Mouse (Mus musculus) small intestine, adult 2 months (tissue): ENCODE measurements at regions not wholly inside any gene's neighbourhood (a gene's known extent, or its start where the extent isn't known, plus 50 kb on each side); places are given as distances from the start of the nearest gene placed in this dataset.

Experiments
- H3K27ac ChIP-seq: fragments of 200-500 bp; 2 replicates; pipeline ENCODE4 v1.5.1; 2012; ENCODE audit warnings: low read depth, low read length, control low read depth, inconsistent platforms; ENCODE audit not compliant: insufficient read depth
- H3K27me3 ChIP-seq: fragments of 200-500 bp; 2 replicates; pipeline ENCODE4 v1.6.1; 2012; ENCODE audit warnings: mild to moderate bottlenecking, moderate library complexity, low read length, inconsistent platforms; ENCODE audit not compliant: control insufficient read depth, insufficient read depth
- H3K36me3 ChIP-seq: fragments of 200-500 bp; 2 replicates; pipeline ENCODE4 v1.6.1; 2012; ENCODE audit warnings: mild to moderate bottlenecking, low read length, control low read depth, inconsistent platforms; ENCODE audit not compliant: control insufficient read depth, insufficient read depth
- H3K4me1 ChIP-seq: fragments of 200-500 bp; 2 replicates; pipeline ENCODE4 v1.6.1; 2012; ENCODE audit warnings: low read length, inconsistent platforms, mixed read lengths; ENCODE audit not compliant: control insufficient read depth, insufficient read depth, insufficient read length
- H3K4me3 ChIP-seq: fragments of 200-500 bp; 2 replicates; pipeline ENCODE4 v1.5.1; 2012; ENCODE audit warnings: low read depth, mild to moderate bottlenecking, control low read depth, inconsistent platforms, low read length, moderate library complexity
- CTCF ChIP-seq: fragments of 200-500 bp; IDR thresholded peaks from 2 replicates; pipeline ENCODE4 v1.5.1; 2012; ENCODE audit warnings: low read depth, mild to moderate bottlenecking, control low read depth, inconsistent platforms, low read length, moderate library complexity, mixed read lengths; ENCODE audit not compliant: insufficient replicate concordance, insufficient read length; ENCODE audit errors: extremely low read depth
- POLR2A ChIP-seq: fragments of 200-500 bp; IDR thresholded peaks from 2 replicates; pipeline ENCODE4 v1.6.1; 2012; ENCODE audit warnings: low read depth, mild to moderate bottlenecking, control low read depth, inconsistent platforms, low read length, moderate library complexity
- WGBS: fragments of 180-500 bp; shearing (Covaris S2); methylation state at CpG from one replicate; pipeline ENCODE4 v1.1.7; 2018; 5-methylcytosine and 5-hydroxymethylcytosine counted together

GRCm38 (mm10) chr5:41087773-41088172, 620.2 kb downstream of the Rab28 start:
- Histone ChIP-seq H3K36me3 (no peaks in the 10 kb centered on the region), H3K27me3 (no peaks in the 10 kb centered on the region), H3K4me3 (no peak overlapping the region), H3K4me1 (no peaks in the 10 kb centered on the region), H3K27ac (no peak overlapping the region)
- 24% methylated on average over 5 of the region's 5 CpGs for WGBS
- no peak for TF ChIP-seq POLR2A
- no peak for TF ChIP-seq CTCF

- TF ChIP-seq POLR2A (no peak), CTCF (no peak)
- no peaks in the 10 kb centered on the region for H3K4me1 ChIP-seq
- H3K4me3 ChIP-seq = no peak overlapping the region
- H3K27ac ChIP-seq = no peak overlapping the region
- 73% methylated on average over 2 of the region's 2 CpGs for WGBS
- H3K36me3 ChIP-seq = no peaks in the 10 kb centered on the region
- no peaks in the 10 kb centered on the region for H3K27me3 ChIP-seq
Measured at GRCm38 (mm10) chr5:41076412-41076811, 631.5 kb downstream of the Rab28 start.

- H3K36me3 ChIP-seq = no peaks in the 10 kb centered on the region
- H3K27ac ChIP-seq = no peak overlapping the region
- no peak for TF ChIP-seq CTCF
- TF ChIP-seq POLR2A = no peak
- H3K4me3 ChIP-seq = no peak overlapping the region
- H3K4me1 ChIP-seq = no peaks in the 10 kb centered on the region
- 83% methylated on average over 9 of the region's 9 CpGs for WGBS
- H3K27me3 ChIP-seq = no peaks in the 10 kb centered on the region
Measured at GRCm38 (mm10) chr5:41061646-41062045, 646.3 kb downstream of the Rab28 start.

GRCm38 (mm10) chr5:41061222-41061621, 646.7 kb downstream of the Rab28 start:
- Histone ChIP-seq H3K4me3 (no peak overlapping the region), H3K4me1 (no peaks in the 10 kb centered on the region), H3K27ac (no peak overlapping the region), H3K36me3 (no peaks in the 10 kb centered on the region), H3K27me3 (no peaks in the 10 kb centered on the region)
- 44% methylated on average over 3 of the region's 3 CpGs for WGBS
- TF ChIP-seq CTCF (no peak), POLR2A (no peak)

- Histone ChIP-seq H3K27ac (no peak overlapping the region), H3K27me3 (no peaks in the 10 kb centered on the region), H3K4me1 (no peaks in the 10 kb centered on the region), H3K36me3 (no peaks in the 10 kb centered on the region), H3K4me3 (no peak overlapping the region)
- WGBS = 86% methylated on average over 3 of the region's 3 CpGs
- TF ChIP-seq CTCF (no peak), POLR2A (no peak)
Measured at GRCm38 (mm10) chr5:41058015-41058414, 649.9 kb downstream of the Rab28 start.

GRCm38 (mm10) chr5:41051948-41052347, 656.0 kb downstream of the Rab28 start:
- Histone ChIP-seq H3K4me1 (no peaks in the 10 kb centered on the region), H3K27ac (no peak overlapping the region), H3K27me3 (no peaks in the 10 kb centered on the region), H3K4me3 (no peak overlapping the region), H3K36me3 (no peaks in the 10 kb centered on the region)
- 32% methylated on average over 4 of the region's 4 CpGs for WGBS
- TF ChIP-seq CTCF (no peak), POLR2A (no peak)

- Histone ChIP-seq H3K4me3 (no peak overlapping the region), H3K36me3 (no peaks in the 10 kb centered on the region), H3K27me3 (no peaks in the 10 kb centered on the region), H3K27ac (no peak overlapping the region), H3K4me1 (no peaks in the 10 kb centered on the region)
- 19% methylated on average over 1 of the region's 1 CpGs for WGBS
- no peak for TF ChIP-seq POLR2A
- TF ChIP-seq CTCF = no peak
Measured at GRCm38 (mm10) chr5:41048515-41048914, 659.4 kb downstream of the Rab28 start.

- TF ChIP-seq CTCF (no peak), POLR2A (no peak)
- H3K4me3 ChIP-seq = no peak overlapping the region
- H3K36me3 ChIP-seq = no peaks in the 10 kb centered on the region
- H3K4me1 ChIP-seq = no peaks in the 10 kb centered on the region
- H3K27ac ChIP-seq = no peak overlapping the region
- H3K27me3 ChIP-seq = no peaks in the 10 kb centered on the region
- WGBS = 50% methylated on average over 1 of the region's 1 CpGs
Measured at GRCm38 (mm10) chr5:41045221-41045620, 662.7 kb downstream of the Rab28 start.

GRCm38 (mm10) chr5:41044465-41044864, 663.5 kb downstream of the Rab28 start:
- Histone ChIP-seq H3K36me3 (no peaks in the 10 kb centered on the region), H3K27ac (no peak overlapping the region), H3K4me1 (no peaks in the 10 kb centered on the region), H3K27me3 (no peaks in the 10 kb centered on the region), H3K4me3 (no peak overlapping the region)
- TF ChIP-seq POLR2A (no peak), CTCF (no peak)
